Mouse (Mus musculus): ENCODE measurements at regions not wholly inside any gene's neighbourhood (a gene's known extent, or its start where the extent isn't known, plus 50 kb on each side); places are given as distances from the start of the nearest gene placed in this dataset.

GRCm38 (mm10) chr7:124782816-124783215 is 661.7 kb upstream of the Kdm8 start:
- no peaks in the 10 kb centered on the region for H3K36me3 ChIP-seq (replicated peaks; ENCODE audit: control insufficient read depth, insufficient read depth)
- peak; percentile 71 for DNase-seq (ENCODE audit: low spot score)
- no peaks in the 10 kb centered on the region for H3K27me3 ChIP-seq (ENCODE audit: control insufficient read depth, insufficient read depth, low read length)
- no peak overlapping the region for H3K4me3 ChIP-seq (replicated peaks; ENCODE audit: low read length)
- 58% methylated on average over 4 of the region's 4 CpGs for WGBS
- no peak overlapping the region for H3K9ac ChIP-seq
- H3K9me3 ChIP-seq (ENCODE audit: control insufficient read depth, low read length): no peaks in the 10 kb centered on the region
- ATAC-seq (ENCODE audit: low FRiP score): no peak
- no peaks in the 10 kb centered on the region for H3K4me1 ChIP-seq (replicated peaks; ENCODE audit: control insufficient read depth, insufficient read depth, low read length)
- H3K4me2 ChIP-seq (replicated peaks): no peak overlapping the region
- no peak overlapping the region for H3K27ac ChIP-seq

DNA sequence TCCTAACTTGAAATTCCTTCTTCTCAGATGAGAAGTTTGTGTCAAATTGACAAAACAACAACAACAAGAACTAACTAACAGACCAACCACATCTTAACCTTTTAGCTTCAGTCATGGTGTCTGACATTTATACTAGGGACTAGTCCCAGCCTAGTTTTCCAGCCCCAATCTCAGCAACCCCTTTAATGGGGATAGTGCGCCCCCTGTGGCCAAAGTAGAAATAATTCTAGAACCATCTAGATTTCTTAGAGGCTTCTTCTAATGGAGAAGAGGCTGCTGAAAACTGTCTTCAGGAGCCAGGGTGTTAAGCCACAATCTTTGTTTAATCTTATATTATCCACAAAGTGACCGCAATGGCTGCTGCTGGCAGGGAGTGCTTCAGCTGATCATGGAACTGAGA is 659.5 kb upstream of the Kdm8 start:
- Histone ChIP-seq H3K4me1 (replicated peaks; ENCODE audit: control insufficient read depth, insufficient read depth, low read length) (no peaks in the 10 kb centered on the region), H3K4me3 (replicated peaks; ENCODE audit: low read length) (no peak overlapping the region), H3K4me2 (replicated peaks) (no peak overlapping the region), H3K9ac (no peak overlapping the region), H3K9me3 (ENCODE audit: control insufficient read depth, low read length) (no peaks in the 10 kb centered on the region), H3K27ac (no peak overlapping the region), H3K36me3 (replicated peaks; ENCODE audit: control insufficient read depth, insufficient read depth) (no peaks in the 10 kb centered on the region), H3K27me3 (ENCODE audit: control insufficient read depth, insufficient read depth, low read length) (no peaks in the 10 kb centered on the region)
- ATAC-seq (ENCODE audit: low FRiP score): no peak
- 82% methylated on average over 2 of the region's 2 CpGs for WGBS
- no peak for DNase-seq (ENCODE audit: low spot score)

DNA sequence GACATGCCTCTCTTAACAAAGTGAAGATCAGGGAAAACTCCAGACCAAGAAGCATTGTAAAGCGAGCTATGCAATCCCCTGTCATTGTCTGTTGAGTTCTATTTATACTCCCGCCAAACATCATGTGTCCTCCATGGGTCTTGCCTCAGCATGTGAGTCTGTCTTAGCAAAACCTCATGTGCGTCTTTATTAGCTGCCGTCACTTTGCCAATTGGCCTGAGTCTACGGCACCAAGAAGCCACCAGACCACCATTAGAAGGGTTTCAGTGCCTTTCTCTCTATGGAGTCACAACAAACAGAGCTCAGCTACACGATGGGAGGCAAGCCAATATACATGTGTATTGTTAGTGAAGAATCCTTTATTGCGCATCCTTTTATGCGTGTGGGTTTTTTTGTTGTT is 658.6 kb upstream of the Kdm8 start:
- no peak overlapping the region for H3K27ac ChIP-seq
- no peak overlapping the region for H3K4me2 ChIP-seq (replicated peaks)
- ATAC-seq (ENCODE audit: low FRiP score) (no peak), DNase-seq (ENCODE audit: low spot score) (no peak)
- no peaks in the 10 kb centered on the region for H3K36me3 ChIP-seq (replicated peaks; ENCODE audit: control insufficient read depth, insufficient read depth)
- no peak overlapping the region for H3K4me3 ChIP-seq (replicated peaks; ENCODE audit: low read length)
- no peaks in the 10 kb centered on the region for H3K27me3 ChIP-seq (ENCODE audit: control insufficient read depth, insufficient read depth, low read length)
- H3K4me1 ChIP-seq (replicated peaks; ENCODE audit: control insufficient read depth, insufficient read depth, low read length): no peaks in the 10 kb centered on the region
- WGBS: 90% methylated on average over 8 of the region's 8 CpGs
- no peaks in the 10 kb centered on the region for H3K9me3 ChIP-seq (ENCODE audit: control insufficient read depth, low read length)
- H3K9ac ChIP-seq: no peak overlapping the region

DNA sequence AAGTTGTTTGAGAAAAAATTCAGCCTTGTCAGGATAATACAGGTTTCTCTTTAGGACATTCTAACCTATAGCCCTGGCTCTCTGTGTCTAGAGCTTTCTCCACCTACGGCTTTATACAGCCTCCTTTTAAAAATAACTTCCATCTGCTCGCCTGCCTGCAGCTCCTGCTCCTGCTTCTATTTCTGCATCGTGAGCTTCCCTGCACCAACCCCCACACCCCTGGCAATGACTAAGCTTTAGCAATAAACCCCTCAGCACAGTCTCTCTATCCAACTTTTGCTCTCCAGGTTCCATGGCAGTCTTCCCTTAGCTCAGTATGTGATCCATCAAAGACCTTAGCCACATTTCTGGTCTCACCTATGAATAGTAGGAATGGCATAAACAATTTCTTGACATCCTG is 655.7 kb upstream of the Kdm8 start:
- H3K4me1 ChIP-seq (replicated peaks; ENCODE audit: control insufficient read depth, insufficient read depth, low read length): no peaks in the 10 kb centered on the region
- H3K27me3 ChIP-seq (ENCODE audit: control insufficient read depth, insufficient read depth, low read length): no peaks in the 10 kb centered on the region
- H3K4me3 ChIP-seq (replicated peaks; ENCODE audit: low read length): no peak overlapping the region
- no peaks in the 10 kb centered on the region for H3K36me3 ChIP-seq (replicated peaks; ENCODE audit: control insufficient read depth, insufficient read depth)
- WGBS: 77% methylated on average over 3 of the region's 3 CpGs
- no peaks in the 10 kb centered on the region for H3K9me3 ChIP-seq (ENCODE audit: control insufficient read depth, low read length)
- ATAC-seq (ENCODE audit: low FRiP score) (no peak), DNase-seq (ENCODE audit: low spot score) (no peak)
- H3K27ac ChIP-seq: no peak overlapping the region
- H3K4me2 ChIP-seq (replicated peaks): no peak overlapping the region
- no peak overlapping the region for H3K9ac ChIP-seq

GRCm38 (mm10) chr7:124803101-124803500 is 641.4 kb upstream of the Kdm8 start:
- Histone ChIP-seq H3K4me3 (replicated peaks; ENCODE audit: low read length) (no peak overlapping the region), H3K4me2 (replicated peaks) (no peak overlapping the region), H3K9me3 (ENCODE audit: control insufficient read depth, low read length) (no peaks in the 10 kb centered on the region), H3K36me3 (replicated peaks; ENCODE audit: control insufficient read depth, insufficient read depth) (no peaks in the 10 kb centered on the region), H3K4me1 (replicated peaks; ENCODE audit: control insufficient read depth, insufficient read depth, low read length) (no peaks in the 10 kb centered on the region), H3K9ac (no peak overlapping the region), H3K27ac (no peak overlapping the region), H3K27me3 (ENCODE audit: control insufficient read depth, insufficient read depth, low read length) (no peaks in the 10 kb centered on the region)
- ATAC-seq (ENCODE audit: low FRiP score) (no peak), DNase-seq (ENCODE audit: low spot score) (no peak)
- 55% methylated on average over 3 of the region's 3 CpGs for WGBS

- Histone ChIP-seq H3K27ac (no peak overlapping the region), H3K9ac (no peak overlapping the region), H3K4me2 (replicated peaks) (no peak overlapping the region), H3K4me1 (replicated peaks; ENCODE audit: control insufficient read depth, insufficient read depth, low read length) (no peaks in the 10 kb centered on the region), H3K9me3 (ENCODE audit: control insufficient read depth, low read length) (no peaks in the 10 kb centered on the region), H3K27me3 (ENCODE audit: control insufficient read depth, insufficient read depth, low read length) (no peaks in the 10 kb centered on the region), H3K36me3 (replicated peaks; ENCODE audit: control insufficient read depth, insufficient read depth) (no peaks in the 10 kb centered on the region), H3K4me3 (replicated peaks; ENCODE audit: low read length) (no peak overlapping the region)
- ATAC-seq (ENCODE audit: low FRiP score) (no peak), DNase-seq (ENCODE audit: low spot score) (no peak)
Observed at GRCm38 (mm10) chr7:124834692-124835091, 609.8 kb upstream of the Kdm8 start.

GRCm38 (mm10) chr7:124836531-124836930 is 607.9 kb upstream of the Kdm8 start:
- no peak overlapping the region for H3K9ac ChIP-seq
- DNase-seq (ENCODE audit: low spot score): no peak
- no peak overlapping the region for H3K4me3 ChIP-seq (replicated peaks; ENCODE audit: low read length)
- WGBS: 87% methylated on average over 3 of the region's 3 CpGs
- no peak for ATAC-seq (ENCODE audit: low FRiP score)
- H3K4me2 ChIP-seq (replicated peaks): no peak overlapping the region
- no peaks in the 10 kb centered on the region for H3K4me1 ChIP-seq (replicated peaks; ENCODE audit: control insufficient read depth, insufficient read depth, low read length)
- no peaks in the 10 kb centered on the region for H3K27me3 ChIP-seq (ENCODE audit: control insufficient read depth, insufficient read depth, low read length)
- H3K9me3 ChIP-seq (ENCODE audit: control insufficient read depth, low read length): no peaks in the 10 kb centered on the region
- no peaks in the 10 kb centered on the region for H3K36me3 ChIP-seq (replicated peaks; ENCODE audit: control insufficient read depth, insufficient read depth)
- H3K27ac ChIP-seq: no peak overlapping the region

DNA sequence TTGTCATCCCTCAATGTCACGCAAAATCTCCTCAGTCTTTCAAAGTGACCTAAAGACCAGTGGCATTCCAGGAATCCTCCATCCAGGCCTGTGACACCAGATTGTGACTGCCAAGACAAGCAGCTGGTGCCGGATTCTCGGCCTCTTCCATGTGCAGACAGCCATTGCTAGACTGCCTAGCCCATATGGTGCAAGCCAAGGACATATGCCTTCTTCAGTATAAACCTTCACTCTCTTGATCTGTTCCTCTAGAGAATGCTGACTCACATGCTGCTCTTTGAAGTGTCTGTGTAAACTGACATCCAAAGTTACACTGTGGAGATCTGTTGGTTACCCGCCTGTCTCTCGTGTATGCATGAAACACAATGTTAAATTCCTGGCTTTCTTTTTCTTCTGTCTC is 589.4 kb upstream of the Kdm8 start:
- no peak overlapping the region for H3K4me2 ChIP-seq (replicated peaks)
- DNase-seq (ENCODE audit: low spot score) (no peak), ATAC-seq (ENCODE audit: low FRiP score) (no peak)
- H3K36me3 ChIP-seq (replicated peaks; ENCODE audit: control insufficient read depth, insufficient read depth): no peaks in the 10 kb centered on the region
- no peak overlapping the region for H3K9ac ChIP-seq
- H3K4me3 ChIP-seq (replicated peaks; ENCODE audit: low read length): no peak overlapping the region
- no peaks in the 10 kb centered on the region for H3K4me1 ChIP-seq (replicated peaks; ENCODE audit: control insufficient read depth, insufficient read depth, low read length)
- no peak overlapping the region for H3K27ac ChIP-seq
- H3K27me3 ChIP-seq (ENCODE audit: control insufficient read depth, insufficient read depth, low read length): no peaks in the 10 kb centered on the region
- no peaks in the 10 kb centered on the region for H3K9me3 ChIP-seq (ENCODE audit: control insufficient read depth, low read length)
- 83% methylated on average over 5 of the region's 5 CpGs for WGBS

DNA sequence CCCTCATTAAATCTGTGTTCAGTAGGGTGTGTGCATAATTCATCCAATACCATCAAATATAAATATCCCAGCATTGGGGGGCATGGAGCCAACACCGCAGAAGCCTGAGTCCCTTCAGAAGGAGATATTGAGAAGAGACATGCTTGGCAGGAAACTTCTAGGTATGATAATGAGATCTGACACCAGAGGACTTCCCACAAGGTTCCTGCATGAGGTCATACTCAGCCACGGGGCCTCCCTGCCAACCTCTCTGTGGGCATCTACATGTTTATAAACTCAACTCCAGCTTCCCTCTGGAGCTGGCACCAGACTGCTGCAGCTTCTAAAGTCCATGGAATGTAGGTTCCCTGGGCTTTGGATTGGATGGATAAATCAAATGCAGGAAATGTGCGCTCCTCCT is 587.4 kb upstream of the Kdm8 start:
- Histone ChIP-seq H3K9me3 (ENCODE audit: control insufficient read depth, low read length) (peaks cover 3% of the 10 kb centered on the region; the same call in 1 of the 2 replicates), H3K36me3 (replicated peaks; ENCODE audit: control insufficient read depth, insufficient read depth) (no peaks in the 10 kb centered on the region), H3K9ac (no peak overlapping the region), H3K4me1 (replicated peaks; ENCODE audit: control insufficient read depth, insufficient read depth, low read length) (no peaks in the 10 kb centered on the region), H3K27ac (no peak overlapping the region), H3K4me3 (replicated peaks; ENCODE audit: low read length) (no peak overlapping the region), H3K4me2 (replicated peaks) (no peak overlapping the region), H3K27me3 (ENCODE audit: control insufficient read depth, insufficient read depth, low read length) (no peaks in the 10 kb centered on the region)
- WGBS: 89% methylated on average over 3 of the region's 3 CpGs
- ATAC-seq (ENCODE audit: low FRiP score) (no peak), DNase-seq (ENCODE audit: low spot score) (no peak)

DNA sequence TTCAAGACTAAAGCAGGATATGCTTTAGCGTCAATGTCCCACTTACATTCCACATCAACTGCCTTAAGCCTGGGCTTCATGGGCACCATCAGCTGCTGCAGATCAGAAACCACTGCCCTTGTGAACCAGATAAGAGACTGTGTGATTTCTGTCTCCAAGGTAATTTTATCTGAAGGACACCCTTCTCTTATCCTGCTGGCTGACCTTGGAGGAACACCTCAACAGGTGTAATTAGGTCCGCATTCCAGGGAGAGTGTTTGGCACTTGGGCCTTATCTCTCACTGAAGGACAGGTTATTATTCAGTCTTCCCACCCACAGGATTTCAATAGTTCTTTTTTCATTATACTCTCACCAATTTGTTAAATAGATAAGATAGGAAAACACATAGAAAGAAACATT is 583.1 kb upstream of the Kdm8 start:
- 96% methylated on average over 2 of the region's 2 CpGs for WGBS
- DNase-seq (ENCODE audit: low spot score): no peak
- H3K27ac ChIP-seq: no peak overlapping the region
- H3K9me3 ChIP-seq (ENCODE audit: control insufficient read depth, low read length): peaks cover 19% of the 10 kb centered on the region; the same call in 1 of the 2 replicates
- H3K4me3 ChIP-seq (replicated peaks; ENCODE audit: low read length): no peak overlapping the region
- no peaks in the 10 kb centered on the region for H3K4me1 ChIP-seq (replicated peaks; ENCODE audit: control insufficient read depth, insufficient read depth, low read length)
- H3K27me3 ChIP-seq (ENCODE audit: control insufficient read depth, insufficient read depth, low read length): no peaks in the 10 kb centered on the region
- ATAC-seq (ENCODE audit: low FRiP score): no peak
- no peak overlapping the region for H3K9ac ChIP-seq
- no peak overlapping the region for H3K4me2 ChIP-seq (replicated peaks)
- H3K36me3 ChIP-seq (replicated peaks; ENCODE audit: control insufficient read depth, insufficient read depth): no peaks in the 10 kb centered on the region

All from hindbrain, embryonic 14.5 days (tissue).